Mouse (Mus musculus): ENCODE data around the gene Myh9.
A peak's percentile ranks its signal among the peaks of the same experiment; 100 is the strongest.

GRCm38 (mm10) chr15:77830481-77831137 is 11.4 kb downstream of the Myh9 start:
- TF ChIP-seq EP300 (IDR thresholded peaks at IDR 0.05) = 0 out of 2 replicates have a peak, but pooled peaks have one; percentile 13
- no peak for TF ChIP-seq CTCF (IDR thresholded peaks at IDR 0.05)

Measured in lung, postnatal 0 days (tissue).